Mouse (Mus musculus) layer of hippocampus, adult 11-12 months (tissue): ENCODE measurements around the gene Zfhx3.

Source experiments
- DNase-seq: peaks from one replicate; pipeline ENCODE4 v3.0.0; 2022; ENCODE audit warnings: low spot score

Gene Zfhx3

GRCm38 (mm10) chr8:108859983-108860382 lies 917.5 kb downstream of the Zfhx3 start:
- DNase-seq: no peak

DNA sequence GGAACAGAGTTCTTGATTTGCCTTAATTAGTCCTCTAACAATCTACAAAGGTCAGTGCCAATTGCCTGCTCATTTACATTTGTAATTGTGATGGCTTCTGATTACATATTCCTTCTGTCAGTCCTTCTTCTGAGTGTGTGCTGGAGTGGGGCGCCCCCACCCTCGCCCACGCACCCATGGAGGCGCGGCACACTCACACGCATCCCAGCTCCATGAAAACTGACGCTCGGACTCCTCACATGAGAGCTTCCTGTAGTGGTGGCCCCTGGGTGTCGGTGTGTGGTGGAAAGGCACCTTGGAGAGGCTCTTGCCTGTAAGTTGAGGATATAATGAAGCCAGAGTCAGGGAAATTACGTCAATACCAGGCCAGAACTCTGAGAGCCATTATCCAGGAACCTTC lies 921.0 kb downstream of the Zfhx3 start:
- DNase-seq: no peak

- no peak for DNase-seq
Measured at GRCm38 (mm10) chr8:108866430-108866829, 924.0 kb downstream of the Zfhx3 start.

GRCm38 (mm10) chr8:108867482-108868258 lies 925.2 kb downstream of the Zfhx3 start:
- no peak for DNase-seq

DNA sequence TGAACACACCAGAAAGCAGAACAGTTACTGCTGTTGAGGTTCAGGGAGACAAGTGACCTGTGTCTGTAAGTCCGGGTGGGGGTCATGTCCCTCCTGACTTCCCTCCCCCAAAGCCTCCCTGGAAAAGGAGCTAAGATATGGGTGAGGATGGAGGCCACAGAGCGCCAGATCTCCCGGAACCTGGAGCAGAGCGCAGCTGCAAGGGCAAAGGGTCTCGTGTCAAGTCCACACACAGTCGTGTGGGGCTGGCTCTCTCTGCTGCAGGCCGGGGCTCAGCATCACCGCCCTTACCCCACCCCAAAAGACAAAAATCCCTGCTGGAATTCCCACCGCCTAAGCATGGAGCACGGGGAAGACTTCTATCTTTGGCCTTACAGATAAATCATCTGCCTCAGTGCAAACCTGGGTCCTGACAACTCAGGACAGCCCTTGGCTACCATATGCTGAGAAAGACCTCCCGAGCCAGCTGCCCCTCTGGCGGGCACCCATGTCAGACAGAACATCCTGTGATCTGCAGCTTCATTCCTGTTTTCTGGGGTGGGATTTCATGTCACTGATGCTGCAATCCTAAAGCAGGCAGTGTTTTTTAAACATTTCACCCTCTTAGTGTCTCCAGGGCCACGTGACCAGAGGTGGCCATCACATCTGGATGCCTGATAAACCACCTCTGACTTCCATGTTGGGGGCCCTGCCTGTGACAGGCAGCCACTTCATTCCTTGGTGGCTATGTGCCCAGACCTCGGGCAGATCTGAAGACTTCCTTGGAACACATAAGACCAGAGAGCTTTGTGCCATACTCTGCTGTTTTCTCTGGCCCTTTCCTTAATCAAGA lies 926.0 kb downstream of the Zfhx3 start:
- no peak for DNase-seq

GRCm38 (mm10) chr8:108869420-108869819 lies 927.0 kb downstream of the Zfhx3 start:
- no peak for DNase-seq

DNA sequence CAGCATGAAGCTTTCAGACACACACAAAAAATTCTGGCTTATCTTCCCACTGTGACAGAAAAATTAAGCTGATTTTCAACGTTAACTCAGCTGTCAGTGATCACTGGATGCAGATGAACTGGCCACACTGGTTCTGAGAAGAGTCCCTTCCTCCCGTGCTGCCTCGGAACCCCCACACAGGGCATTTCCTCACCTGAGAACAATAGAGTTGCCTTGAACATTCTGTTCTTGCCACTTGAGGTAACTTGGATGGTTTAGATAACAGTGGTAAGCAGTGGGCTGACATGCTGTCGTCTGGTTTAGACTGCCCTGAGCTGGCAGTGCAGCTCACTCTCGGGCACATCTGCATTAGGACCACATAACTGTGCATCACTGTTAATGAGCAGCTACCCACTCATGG lies 927.5 kb downstream of the Zfhx3 start:
- no peak for DNase-seq

DNA sequence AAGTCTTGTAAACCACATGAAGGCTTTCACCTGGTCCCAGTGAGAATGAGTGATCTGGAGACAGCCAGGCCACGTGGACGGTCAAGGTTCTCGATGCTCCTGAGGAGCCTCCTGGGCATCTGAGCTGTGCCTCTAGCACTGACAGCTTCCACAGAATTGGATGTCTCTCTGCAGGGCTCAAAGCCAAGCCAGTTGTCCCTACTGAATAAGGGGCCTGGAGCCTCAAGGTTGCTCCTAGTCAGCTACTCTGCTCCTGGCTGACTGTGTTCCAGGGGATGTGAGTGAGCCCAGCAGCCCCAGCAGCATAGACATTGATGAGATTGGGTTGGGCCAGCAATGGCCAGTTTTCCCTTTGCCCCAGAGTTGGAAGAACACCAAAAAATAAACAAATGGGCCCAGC lies 927.9 kb downstream of the Zfhx3 start:
- no peak for DNase-seq

DNA sequence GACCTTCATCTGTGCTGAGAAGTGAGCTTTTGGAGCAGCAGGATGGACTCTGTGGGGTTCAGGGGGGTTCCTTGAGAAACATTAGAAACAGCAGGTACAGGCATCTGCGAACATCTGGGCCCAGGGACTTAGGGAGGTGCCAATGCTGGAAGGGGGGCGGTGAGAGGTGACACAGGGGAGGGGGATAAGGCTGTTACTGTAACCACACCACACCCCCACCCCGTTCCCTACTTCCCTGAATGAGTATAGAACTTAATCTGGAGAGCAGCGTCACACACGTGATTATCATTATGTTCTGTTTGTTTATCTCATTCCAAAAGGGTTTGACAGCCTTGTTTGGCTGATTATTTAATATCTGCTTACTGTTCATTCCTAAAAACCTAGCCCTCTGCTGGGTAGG lies 933.3 kb downstream of the Zfhx3 start:
- no peak for DNase-seq

GRCm38 (mm10) chr8:108880101-108880500 lies 937.7 kb downstream of the Zfhx3 start:
- DNase-seq: no peak

GRCm38 (mm10) chr8:108881336-108881735 lies 938.9 kb downstream of the Zfhx3 start:
- no peak for DNase-seq

- no peak for DNase-seq
Measured at GRCm38 (mm10) chr8:108882073-108882472, 939.6 kb downstream of the Zfhx3 start.

DNA sequence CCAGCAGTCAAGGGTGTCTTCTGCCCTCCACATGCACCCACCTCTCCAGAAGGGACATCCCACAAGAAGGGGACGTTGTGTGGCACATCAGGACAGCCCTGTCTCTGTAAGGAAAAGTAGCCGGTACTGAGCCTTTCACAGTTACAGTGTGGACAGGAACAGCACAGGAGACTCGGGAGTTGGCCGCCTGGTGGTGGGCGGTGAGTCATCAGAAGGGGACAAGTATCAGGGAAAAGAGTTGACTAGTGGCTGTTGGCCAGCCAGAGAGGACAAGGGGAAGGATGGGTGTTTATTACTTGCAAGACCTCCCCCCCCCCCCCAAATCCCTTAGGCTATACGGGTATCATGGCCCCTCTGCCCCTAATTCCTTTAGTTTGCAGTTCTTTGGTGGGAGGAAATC lies 940.9 kb downstream of the Zfhx3 start:
- DNase-seq: no peak

DNA sequence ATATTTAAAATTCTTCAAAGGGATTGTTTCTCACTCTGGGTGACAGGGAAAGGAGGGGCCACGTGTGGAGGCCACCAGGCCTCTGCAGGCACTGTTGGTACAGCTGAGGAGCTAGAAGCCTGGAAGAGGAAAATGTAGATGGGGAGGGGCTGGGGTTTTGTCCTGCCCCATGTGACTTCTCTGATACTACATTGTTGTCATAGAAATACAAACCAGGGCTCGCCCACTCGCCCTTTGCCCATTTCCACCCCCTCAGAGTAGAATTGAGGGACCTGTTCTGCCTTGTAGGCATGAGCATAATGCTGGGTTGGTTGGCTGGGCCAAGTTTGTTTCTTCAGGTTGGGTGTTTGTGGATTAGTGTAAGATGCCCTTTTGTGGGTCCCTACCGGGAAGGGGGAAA lies 942.5 kb downstream of the Zfhx3 start:
- no peak for DNase-seq

- DNase-seq: no peak
Measured at GRCm38 (mm10) chr8:108885450-108885849, 943.0 kb downstream of the Zfhx3 start.

GRCm38 (mm10) chr8:108885861-108886260 lies 943.4 kb downstream of the Zfhx3 start:
- no peak for DNase-seq

DNA sequence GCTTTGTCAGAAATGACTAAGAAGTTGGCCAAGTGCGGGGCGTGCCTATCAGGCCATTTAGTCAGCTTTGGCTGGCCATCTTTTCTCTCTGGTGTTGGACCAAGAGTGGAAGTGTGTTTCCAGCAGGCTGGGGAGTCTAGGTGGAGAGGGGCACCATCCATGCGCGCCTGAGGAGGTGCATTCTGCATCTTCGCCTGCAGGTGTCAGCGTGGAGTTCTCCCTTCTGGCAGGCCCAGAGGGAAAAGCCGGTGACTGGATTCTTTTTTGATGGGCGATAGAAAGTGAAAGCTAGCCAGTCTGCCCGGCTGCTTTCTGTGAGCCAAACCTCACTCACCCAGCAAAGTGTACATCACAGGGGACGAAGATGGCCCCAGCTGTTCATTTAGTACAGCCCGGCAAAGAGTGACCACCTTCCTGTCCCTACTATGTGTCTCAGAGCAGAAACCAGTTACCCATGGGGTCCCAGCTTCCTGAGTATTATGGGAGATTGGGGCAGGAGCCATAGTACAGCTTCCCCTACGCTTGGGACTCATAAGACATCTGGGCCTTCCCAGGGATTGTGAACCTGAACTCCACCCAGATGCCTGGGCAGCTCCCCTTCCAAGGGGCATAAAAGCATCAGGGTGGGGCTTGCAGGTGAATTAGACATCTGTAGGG lies 944.3 kb downstream of the Zfhx3 start:
- DNase-seq: peak; percentile 85

GRCm38 (mm10) chr8:108887256-108887615 lies 944.8 kb downstream of the Zfhx3 start:
- no peak for DNase-seq

DNA sequence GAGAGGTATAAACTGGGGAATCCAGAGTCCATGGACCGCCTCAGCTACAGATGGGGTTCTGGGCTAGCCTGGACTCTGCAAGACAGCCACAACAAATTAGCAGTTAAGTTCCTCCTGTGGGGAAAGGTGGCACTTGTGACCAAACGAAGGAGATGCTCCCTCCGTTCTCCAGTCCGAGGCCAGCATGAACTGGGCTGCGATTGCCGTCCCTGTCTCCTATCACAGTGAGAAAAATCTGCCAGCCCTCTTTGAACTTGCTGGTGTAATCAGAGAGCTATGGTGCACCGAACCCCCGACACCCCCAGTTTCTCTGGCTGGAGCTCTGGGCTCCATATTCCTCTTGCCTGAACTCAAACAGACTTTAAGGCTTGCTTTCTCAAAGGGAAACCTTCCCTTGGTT lies 945.4 kb downstream of the Zfhx3 start:
- DNase-seq: no peak

DNA sequence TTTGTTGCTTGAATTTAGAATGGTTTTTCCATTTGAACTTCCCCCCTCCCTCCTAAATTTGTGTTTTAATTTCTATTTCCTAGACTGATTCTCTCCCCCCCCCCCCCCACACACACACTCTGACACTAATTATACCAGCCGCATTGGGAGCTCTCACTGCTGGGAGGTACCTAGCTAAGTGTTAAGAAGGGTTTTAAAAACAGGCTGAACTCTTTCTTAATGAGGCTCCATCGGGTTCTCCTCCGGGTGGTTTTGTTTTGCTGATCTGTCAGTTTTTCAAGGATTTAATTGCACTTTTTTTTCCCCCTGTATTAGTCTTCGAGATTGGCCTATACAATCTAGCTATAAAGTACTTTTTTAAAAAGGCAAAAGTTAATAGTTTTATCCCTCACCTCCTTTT lies 946.5 kb downstream of the Zfhx3 start:
- DNase-seq: no peak

- no peak for DNase-seq
Measured at GRCm38 (mm10) chr8:108889406-108889805, 947.0 kb downstream of the Zfhx3 start.

DNA sequence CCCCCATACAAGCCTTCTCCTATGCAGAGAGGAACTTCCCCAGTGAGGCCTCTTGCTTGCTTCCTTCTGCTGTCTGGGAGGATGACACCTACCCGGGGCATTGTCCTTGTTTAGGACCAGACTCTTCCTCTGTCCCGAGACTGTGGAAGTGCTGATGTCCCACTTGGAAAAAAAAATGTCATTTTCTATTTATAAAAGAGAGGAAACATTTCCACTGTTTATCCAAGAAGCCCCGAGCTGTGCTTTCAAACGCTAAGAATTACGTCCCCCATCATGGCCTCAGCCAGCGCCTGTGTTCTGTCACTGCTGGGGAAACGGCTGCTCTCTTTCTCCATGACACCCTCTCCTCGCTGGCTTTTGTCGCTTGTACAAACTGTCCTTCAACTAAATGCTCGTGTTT lies 951.8 kb downstream of the Zfhx3 start:
- no peak for DNase-seq
